Mouse (Mus musculus): ENCODE data around the gene Gja10. TPM values are rescaled to one million over a fixed set of nuclear protein-coding genes. Genes with fewer than 3 reads are reported as not detected.

Gene Gja10
- 0.28 TPM for polyA plus RNA-seq (2014; fragmentation: Illumina TruSeq; extraction: RNeasy Lipid Tissue Mini Kit (QIAGEN cat#74804); ENCODE audit: low read depth, low replicate concordance)

DNA sequence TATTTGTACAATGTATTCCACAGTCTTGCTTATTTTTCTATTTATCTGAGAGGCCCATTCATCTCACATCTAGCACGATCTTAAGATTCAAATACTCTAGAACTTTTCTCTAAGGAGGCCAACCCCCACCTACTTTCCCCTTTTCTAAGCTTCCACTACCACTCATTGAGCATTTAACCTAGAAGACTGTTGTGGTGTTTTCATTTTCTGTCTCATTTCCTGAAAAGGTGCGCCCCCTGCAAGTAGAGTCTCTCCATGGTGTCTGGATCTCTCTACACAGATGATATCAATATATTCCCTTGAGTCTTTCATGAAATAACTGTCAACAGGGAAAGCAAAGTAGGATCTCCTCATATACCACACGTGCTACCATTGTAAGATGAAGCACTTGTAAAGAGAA lies at the start of gene Gja10:
TSS of gene Gja10 (minus strand) at position 101 of the 400 bp plus-strand sequence.

DNA sequence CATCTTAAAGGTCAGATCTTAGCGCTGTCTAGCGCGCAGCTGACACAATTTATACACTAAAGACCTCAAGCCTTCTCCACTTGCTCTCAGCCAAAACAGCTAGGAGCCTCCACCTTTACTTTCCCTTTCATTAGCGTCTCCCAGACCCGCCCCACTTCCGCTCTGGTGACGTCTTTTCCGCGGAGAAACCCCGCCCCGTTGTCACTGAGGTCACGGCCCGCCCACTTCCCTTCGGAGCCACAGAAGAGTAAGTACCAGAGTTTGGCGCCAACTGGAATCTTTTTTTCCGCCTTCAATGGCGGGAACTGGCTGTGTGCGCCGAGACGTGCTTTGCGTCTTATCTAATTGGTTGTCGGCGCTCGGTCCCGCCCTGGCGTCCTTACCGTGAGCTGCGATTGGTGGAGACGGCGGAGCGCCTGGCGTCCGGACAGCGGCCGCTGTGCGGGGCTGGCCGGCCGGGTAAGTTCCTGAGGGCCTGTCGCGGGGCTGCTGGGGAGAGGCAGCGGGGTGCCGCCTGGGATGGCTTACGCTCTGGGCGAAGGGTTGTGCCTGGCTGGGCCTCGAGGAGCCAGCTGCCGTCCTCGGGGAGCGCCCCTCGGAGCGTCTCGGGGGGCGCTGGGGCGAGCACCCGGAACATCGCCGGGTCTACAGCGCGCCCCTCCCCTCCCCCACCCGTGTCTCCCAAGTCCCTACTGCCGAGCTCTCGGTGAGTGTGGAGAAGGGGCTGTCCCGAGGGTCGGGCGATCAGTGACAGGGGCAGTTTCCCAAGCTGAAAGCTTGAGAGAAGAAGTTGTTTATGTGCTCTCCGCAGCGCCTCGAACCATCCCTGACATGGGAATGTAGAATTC lies 12.7 kb upstream of the Gja10 start, which contains the start of gene Casp8ap2:
TSS of gene Casp8ap2 (plus strand) at position 418 of the 848 bp plus-strand sequence.

Other genes with a start within 250 kb of the Gja10 start
- gene Casp8ap2, start 12.7 kb upstream of the Gja10 start, polyA plus RNA-seq (2014; fragmentation: Illumina TruSeq; extraction: RNeasy Lipid Tissue Mini Kit (QIAGEN cat#74804); ENCODE audit: low read depth, low replicate concordance), result 25.7 TPM
- gene Mdn1, start 54.4 kb upstream of the Gja10 start, polyA plus RNA-seq (2014; fragmentation: Illumina TruSeq; extraction: RNeasy Lipid Tissue Mini Kit (QIAGEN cat#74804); ENCODE audit: low read depth, low replicate concordance), result 30.4 TPM
- gene Lyrm2, start 197.5 kb upstream of the Gja10 start, polyA plus RNA-seq (2014; fragmentation: Illumina TruSeq; extraction: RNeasy Lipid Tissue Mini Kit (QIAGEN cat#74804); ENCODE audit: low read depth, low replicate concordance), result 67.8 TPM

Data from testis, adult 10 weeks (tissue).